Mouse (Mus musculus) small intestine, adult 2 months (tissue): Measurements from ENCODE around the gene Rundc1. TPM values are rescaled to one million over a fixed set of nuclear protein-coding genes. Genes with fewer than 3 reads are reported as not detected.

Experiments used
- H3K27ac ChIP-seq: fragments of 200-500 bp; 2 replicates; pipeline ENCODE4 v1.5.1; 2012; ENCODE audit warnings: low read depth, low read length, control low read depth, inconsistent platforms; ENCODE audit not compliant: insufficient read depth
- H3K27me3 ChIP-seq: fragments of 200-500 bp; 2 replicates; pipeline ENCODE4 v1.6.1; 2012; ENCODE audit warnings: mild to moderate bottlenecking, moderate library complexity, low read length, inconsistent platforms; ENCODE audit not compliant: control insufficient read depth, insufficient read depth
- H3K36me3 ChIP-seq: fragments of 200-500 bp; 2 replicates; pipeline ENCODE4 v1.6.1; 2012; ENCODE audit warnings: mild to moderate bottlenecking, low read length, control low read depth, inconsistent platforms; ENCODE audit not compliant: control insufficient read depth, insufficient read depth
- H3K4me1 ChIP-seq: fragments of 200-500 bp; 2 replicates; pipeline ENCODE4 v1.6.1; 2012; ENCODE audit warnings: low read length, inconsistent platforms, mixed read lengths; ENCODE audit not compliant: control insufficient read depth, insufficient read depth, insufficient read length
- H3K4me3 ChIP-seq: fragments of 200-500 bp; 2 replicates; pipeline ENCODE4 v1.5.1; 2012; ENCODE audit warnings: low read depth, mild to moderate bottlenecking, control low read depth, inconsistent platforms, low read length, moderate library complexity
- CTCF ChIP-seq: fragments of 200-500 bp; IDR thresholded peaks from 2 replicates; pipeline ENCODE4 v1.5.1; 2012; ENCODE audit warnings: low read depth, mild to moderate bottlenecking, control low read depth, inconsistent platforms, low read length, moderate library complexity, mixed read lengths; ENCODE audit not compliant: insufficient replicate concordance, insufficient read length; ENCODE audit errors: extremely low read depth
- POLR2A ChIP-seq: fragments of 200-500 bp; IDR thresholded peaks from 2 replicates; pipeline ENCODE4 v1.6.1; 2012; ENCODE audit warnings: low read depth, mild to moderate bottlenecking, control low read depth, inconsistent platforms, low read length, moderate library complexity
- WGBS: fragments of 180-500 bp; shearing (Covaris S2); methylation state at CpG from one replicate; pipeline ENCODE4 v1.1.7; 2018; 5-methylcytosine and 5-hydroxymethylcytosine counted together
- polyA plus RNA-seq: library from polyadenylated mRNA; depleted of rRNA; stranded (reverse); fragments of >200 nt; gene quantifications from 2 replicates; pipeline ENCODE4 v1.2.3, GENCODE M21; 2012; rRNA removed

The Rundc1 gene
- polyA plus RNA-seq, 1 experiment = 23.7 TPM

DNA sequence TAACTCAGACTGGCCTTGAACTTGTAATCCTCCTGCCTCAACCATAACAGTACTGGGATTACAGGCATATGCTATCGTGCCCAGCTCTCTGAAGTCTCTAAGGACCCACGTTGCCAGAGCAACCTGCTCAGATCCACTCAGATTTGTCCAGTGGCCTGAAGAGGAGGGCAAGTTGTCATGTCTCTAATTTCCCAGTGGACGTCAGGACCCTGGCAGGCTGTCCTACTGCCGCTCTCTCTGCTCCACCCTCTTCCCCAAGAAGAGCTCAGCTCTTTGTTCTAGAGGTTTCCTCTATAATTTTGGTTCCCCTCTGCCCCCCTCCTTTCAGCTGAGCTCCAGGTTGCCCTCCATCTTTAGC, 52.3 kb downstream of the Rundc1 start:
- TF ChIP-seq POLR2A (no peak), CTCF (no peak)
- Histone ChIP-seq H3K4me3 (no peak overlapping the region), H3K27me3 (no peaks in the 10 kb centered on the region), H3K4me1 (peaks cover 28% of the 10 kb centered on the region), H3K27ac (no peak overlapping the region), H3K36me3 (no peaks in the 10 kb centered on the region)
- WGBS = 69% methylated on average over 4 of the region's 4 CpGs

DNA sequence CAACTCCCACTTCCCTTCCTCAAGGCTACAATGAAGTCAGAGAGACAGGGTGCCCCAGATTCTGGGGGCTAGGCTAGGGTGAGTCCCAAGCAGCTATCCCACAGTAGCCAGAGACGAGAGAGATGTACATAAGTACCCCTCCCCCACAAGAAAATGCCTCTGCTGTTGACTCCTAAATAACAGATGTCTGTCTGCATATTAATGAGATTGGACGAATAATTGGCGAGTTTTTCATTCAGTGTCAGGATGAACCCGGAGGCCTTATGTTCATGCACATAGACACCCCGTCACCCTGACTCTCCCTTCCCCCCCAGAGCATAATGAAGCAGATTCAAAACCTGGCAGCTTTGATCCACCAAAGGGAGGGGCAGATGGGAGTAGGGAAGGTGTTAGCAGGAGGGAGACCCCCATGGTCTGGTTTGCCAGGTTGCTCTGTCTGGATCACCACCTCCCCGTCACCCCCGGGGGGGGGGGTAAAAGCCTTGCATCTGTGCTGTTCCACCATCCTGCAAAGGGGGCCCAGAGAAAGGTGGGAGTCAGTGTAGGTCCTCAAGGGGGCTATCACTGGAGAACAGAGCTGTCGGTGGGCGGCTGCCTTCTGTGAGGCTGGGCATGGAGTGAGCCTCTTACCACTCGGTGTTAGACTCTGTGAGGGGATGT, 52.8 kb downstream of the Rundc1 start:
- Histone ChIP-seq H3K27me3 (no peaks in the 10 kb centered on the region), H3K36me3 (no peaks in the 10 kb centered on the region), H3K4me3 (no peak overlapping the region), H3K27ac (no peak overlapping the region), H3K4me1 (peaks cover 28% of the 10 kb centered on the region)
- TF ChIP-seq CTCF = no peak
- no peak for TF ChIP-seq POLR2A
- WGBS = 88% methylated on average over 10 of the region's 10 CpGs

DNA sequence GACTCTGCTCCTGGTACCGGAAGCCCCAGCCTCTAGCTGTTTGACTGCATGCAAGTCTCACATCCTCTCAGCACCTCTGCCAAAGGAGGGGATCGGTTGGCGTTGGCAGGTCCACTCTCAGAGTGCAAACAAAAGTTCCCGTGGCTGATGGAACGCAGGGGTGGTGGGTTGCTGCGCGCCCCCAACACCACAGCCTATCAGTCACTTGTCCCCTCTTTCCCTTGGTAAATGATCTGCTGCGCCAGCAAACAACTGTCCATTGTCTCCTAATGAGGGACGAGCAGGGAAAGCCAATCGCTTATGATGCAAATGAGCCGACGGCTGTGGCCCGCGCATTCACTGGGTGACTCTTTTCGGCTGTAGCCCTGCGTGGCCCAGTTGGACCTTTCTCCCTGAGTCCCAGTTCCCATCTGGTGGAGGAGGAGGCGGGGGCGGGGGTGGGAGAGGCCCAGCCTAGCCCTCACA, 54.3 kb downstream of the Rundc1 start:
- TF ChIP-seq CTCF (no peak), POLR2A (no peak)
- Histone ChIP-seq H3K27me3 (no peaks in the 10 kb centered on the region), H3K36me3 (no peaks in the 10 kb centered on the region), H3K4me3 (peak overlapping the region; percentile 36), H3K27ac (no peak overlapping the region), H3K4me1 (peaks cover 28% of the 10 kb centered on the region)
- 13% methylated on average over 18 of the region's 18 CpGs for WGBS

DNA sequence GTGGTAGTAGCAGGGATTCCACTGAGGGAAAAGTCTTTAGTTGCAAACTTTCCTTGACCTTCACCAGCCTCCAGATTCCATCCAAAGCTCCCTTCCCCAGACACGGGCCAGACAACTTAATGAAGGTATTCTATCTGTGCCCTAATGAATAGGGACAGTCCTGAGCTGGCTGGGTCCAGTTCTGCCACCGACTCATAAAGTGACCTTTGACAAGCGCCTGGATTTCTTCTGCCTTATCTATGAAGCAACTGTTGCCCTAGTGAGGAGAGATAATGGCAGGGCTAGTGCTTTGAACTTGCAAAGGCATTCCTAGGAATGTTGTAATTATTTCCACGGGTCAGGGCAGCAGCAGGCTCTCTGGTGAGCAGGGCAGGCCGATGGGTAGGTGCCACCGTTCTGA, 56.0 kb downstream of the Rundc1 start:
- no peak overlapping the region for H3K4me3 ChIP-seq
- H3K36me3 ChIP-seq = no peaks in the 10 kb centered on the region
- no peaks in the 10 kb centered on the region for H3K27me3 ChIP-seq
- TF ChIP-seq CTCF = no peak
- no peak for TF ChIP-seq POLR2A
- peaks cover 28% of the 10 kb centered on the region for H3K4me1 ChIP-seq
- H3K27ac ChIP-seq = peak overlapping the region; percentile 74
- WGBS = 20% methylated on average over 6 of the region's 6 CpGs

DNA sequence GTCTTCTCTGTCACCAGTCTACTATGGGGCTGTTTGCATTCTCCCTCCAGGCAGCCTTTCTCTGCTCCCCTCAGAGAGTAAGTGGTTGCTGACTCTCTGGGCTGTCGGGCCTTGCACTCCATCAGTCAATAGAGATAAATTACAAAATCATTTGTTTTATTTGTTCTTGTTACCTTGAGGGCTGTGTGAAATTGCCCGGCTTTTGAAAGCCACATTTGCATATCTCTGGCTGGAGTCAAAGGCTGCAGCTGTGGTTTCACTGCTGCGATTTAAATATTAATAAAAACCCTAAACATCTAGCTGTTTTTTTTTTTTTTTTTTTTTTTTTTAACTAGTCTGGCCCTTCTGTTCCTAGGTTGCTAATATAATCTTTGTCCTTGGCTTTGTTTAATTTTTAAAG, 58.9 kb downstream of the Rundc1 start:
- Histone ChIP-seq H3K27ac (no peak overlapping the region), H3K4me1 (peaks cover 26% of the 10 kb centered on the region), H3K4me3 (no peak overlapping the region), H3K27me3 (no peaks in the 10 kb centered on the region), H3K36me3 (no peaks in the 10 kb centered on the region)
- TF ChIP-seq CTCF (no peak), POLR2A (no peak)
- 29% methylated on average over 3 of the region's 3 CpGs for WGBS

DNA sequence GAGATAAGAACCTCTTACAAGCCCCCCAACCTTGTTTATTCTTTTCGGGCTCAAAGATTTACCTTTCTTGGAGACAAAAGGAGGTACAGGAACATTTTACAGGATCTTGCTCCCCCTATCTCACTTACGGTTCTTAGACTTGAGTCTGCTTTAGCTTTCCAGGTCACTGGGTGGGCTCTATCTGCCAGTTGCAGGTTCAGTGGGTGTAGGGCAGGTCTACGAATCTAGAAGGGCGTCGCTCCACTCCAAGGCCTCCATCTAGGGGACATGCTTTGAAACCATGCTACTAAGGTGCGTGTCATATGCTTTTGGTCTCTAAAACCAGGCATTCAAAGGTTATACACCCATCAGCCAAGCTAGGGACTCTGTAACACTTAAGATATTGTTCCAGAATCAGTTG, 59.4 kb downstream of the Rundc1 start:
- Histone ChIP-seq H3K4me1 (peaks cover 21% of the 10 kb centered on the region), H3K27me3 (no peaks in the 10 kb centered on the region), H3K4me3 (no peak overlapping the region), H3K36me3 (no peaks in the 10 kb centered on the region), H3K27ac (no peak overlapping the region)
- WGBS = 86% methylated on average over 6 of the region's 6 CpGs
- no peak for TF ChIP-seq POLR2A
- no peak for TF ChIP-seq CTCF

DNA sequence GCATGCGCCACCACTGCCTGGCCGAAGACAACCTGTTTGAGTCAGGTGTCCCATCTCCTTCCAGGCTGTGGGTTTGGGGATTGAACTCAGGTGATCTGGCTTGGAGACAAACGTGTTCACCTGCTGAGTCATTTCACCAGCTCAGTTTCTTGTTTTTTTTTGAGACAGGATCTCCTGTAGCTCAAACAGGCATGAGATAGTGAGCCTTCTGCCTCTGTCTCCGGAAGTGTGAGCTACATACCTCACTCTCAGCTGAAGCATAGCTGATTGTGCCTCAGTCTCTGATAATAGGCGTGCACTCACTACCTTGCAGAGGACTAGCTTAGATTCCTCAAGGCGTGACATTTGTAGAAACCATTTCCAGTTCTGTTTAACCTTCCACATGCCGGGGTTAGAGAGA, 59.9 kb downstream of the Rundc1 start:
- no peak overlapping the region for H3K27ac ChIP-seq
- TF ChIP-seq POLR2A (no peak), CTCF (no peak)

More for the DNA sequence above, 59.9 kb downstream of the Rundc1 start:
- H3K4me3 ChIP-seq = no peak overlapping the region
- H3K4me1 ChIP-seq = peaks cover 16% of the 10 kb centered on the region; the same call in 1 of the 2 replicates
- WGBS = 75% methylated on average over 7 of the region's 7 CpGs
- no peaks in the 10 kb centered on the region for H3K36me3 ChIP-seq
- H3K27me3 ChIP-seq = no peaks in the 10 kb centered on the region

Other genes with a start within 250 kb of the Rundc1 start
- gene Ccr10, start 249.6 kb upstream of the Rundc1 start, polyA plus RNA-seq = 18.4 and 25.7 TPM in 2 replicates
- gene Ezh1, start 198.6 kb upstream of the Rundc1 start, polyA plus RNA-seq = 7.9 and 20.0 TPM in 2 replicates
- gene Ramp2, start 179.1 kb upstream of the Rundc1 start, polyA plus RNA-seq = 15.1 and 25.8 TPM in 2 replicates
- gene Vps25, start 171.4 kb upstream of the Rundc1 start, polyA plus RNA-seq = 28.9 and 64.8 TPM in 2 replicates
- gene Wnk4, start 164.5 kb upstream of the Rundc1 start, polyA plus RNA-seq = 3.0 and 7.9 TPM in 2 replicates
- gene Cntd1, start 146.1 kb upstream of the Rundc1 start, polyA plus RNA-seq = 0.09 and 0.20 TPM in 2 replicates
- 174 and 479 TPM in 2 replicates for gene Coa3, start 146.0 kb upstream of the Rundc1 start, polyA plus RNA-seq
- 157 and 163 TPM in 2 replicates for gene Becn1, start 122.8 kb upstream of the Rundc1 start, polyA plus RNA-seq
- 19.9 and 36.7 TPM in 2 replicates for gene Psme3, start 108.9 kb upstream of the Rundc1 start, polyA plus RNA-seq
- gene Aoc2, start 100.0 kb upstream of the Rundc1 start, polyA plus RNA-seq = 2.7 and 5.9 TPM in 2 replicates
- 6.6 and 8.9 TPM in 2 replicates for gene Aoc3, start 94.5 kb upstream of the Rundc1 start, polyA plus RNA-seq
- gene G6pc, start 57.5 kb upstream of the Rundc1 start, polyA plus RNA-seq = 8.8 and 9.7 TPM in 2 replicates
- 8.5 and 10.8 TPM in 2 replicates for gene Aarsd1, start 7.5 kb upstream of the Rundc1 start, polyA plus RNA-seq
- gene Gm27029, start 289 bp upstream of the Rundc1 start, polyA plus RNA-seq = 0.11 TPM in 1 of 2 replicates, not detected in the other
- gene Ptges3l, start 248 bp downstream of the Rundc1 start, polyA plus RNA-seq = 0.51 and 0.89 TPM in 2 replicates
- gene Rpl27, start 17.2 kb downstream of the Rundc1 start, polyA plus RNA-seq = 178 and 244 TPM in 2 replicates
- 44.3 and 123 TPM in 2 replicates for gene Ifi35, start 23.3 kb downstream of the Rundc1 start, polyA plus RNA-seq
- 18.5 and 28.1 TPM in 2 replicates for gene Rnd2, start 39.9 kb downstream of the Rundc1 start, polyA plus RNA-seq
- 92.5 and 272 TPM in 2 replicates for gene Vat1, start 41.1 kb downstream of the Rundc1 start, polyA plus RNA-seq
- gene Brca1, start 126.9 kb downstream of the Rundc1 start, polyA plus RNA-seq = 0.24 and 1.0 TPM in 2 replicates
- 47.4 and 116 TPM in 2 replicates for gene Nbr1, start 127.1 kb downstream of the Rundc1 start, polyA plus RNA-seq
- 57.2 and 171 TPM in 2 replicates for gene Tmem106a, start 157.2 kb downstream of the Rundc1 start, polyA plus RNA-seq
- not detected in 2 replicates for gene Gm11634, start 174.2 kb downstream of the Rundc1 start, polyA plus RNA-seq
- gene Rdm1, start 202.1 kb downstream of the Rundc1 start, polyA plus RNA-seq = 6.3 and 12.4 TPM in 2 replicates
- gene Arl4d, start 240.5 kb downstream of the Rundc1 start, polyA plus RNA-seq = 7.6 and 27.9 TPM in 2 replicates